Mouse (Mus musculus) gastrocnemius, postnatal 14 days (tissue): ENCODE measurements around the gene Flrt1. TPM values are rescaled to one million over a fixed set of nuclear protein-coding genes. Genes with fewer than 3 reads are reported as not detected.
"Not testable (repeated sequence)": the region's sequence is repeated elsewhere in the genome, so short reads cannot be mapped to it uniquely, and the experiment has no call there.

Source experiments
- DNase-seq: peaks from one replicate; pipeline ENCODE4 v3.0.0; 2021; ENCODE audit warnings: mixed read lengths
- intact Hi-C: fragments of 180-260 bp; cut with DNase I; formaldehyde crosslinking; loops from one replicate; pipeline ENCODE4 v1.15.1; 2025; ENCODE audit warnings: low total_unique reads
- total RNA-seq, 2 experiments: library from RNA; stranded (reverse); gene quantifications; 2 replicates each; pipeline ENCODE4 v1.2.3; 2021

Gene Flrt1
- total RNA-seq, 2 experiments from 2014 or later: 0.27 to 0.51 TPM

DNA sequence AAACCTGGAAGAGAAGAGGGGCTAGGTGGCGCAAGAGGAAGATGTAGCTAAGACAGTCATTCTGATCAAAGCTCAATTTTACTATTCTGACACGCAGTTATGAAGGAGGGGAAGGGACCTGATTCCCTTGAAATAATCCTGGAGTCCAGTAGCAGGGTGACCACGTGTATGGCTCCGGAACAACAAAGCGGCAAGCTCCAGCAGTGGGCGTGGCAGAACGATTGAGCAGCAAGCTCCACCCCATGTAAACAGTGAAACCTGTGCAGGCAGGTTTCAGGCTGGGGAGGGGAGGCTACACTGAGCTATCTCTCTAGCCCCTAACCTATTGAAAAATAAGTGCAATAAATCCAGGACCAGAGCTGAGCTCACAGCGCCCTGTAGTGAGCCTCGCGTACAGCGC lies 30.2 kb downstream of the Flrt1 start:
- intact Hi-C loops, DNase-seq: not testable (repeated sequence)

- DNase-seq: no peak
- intact Hi-C loops: loop anchor here (5.0 kb wide), 1 partner anchor 33 kb away; the partner anchor contains the start of gene Flrt1
Observed at GRCm38 (mm10) chr19:7073997-7074781, 31.3 kb downstream of the Flrt1 start.

GRCm38 (mm10) chr19:7072221-7072620 lies 33.3 kb downstream of the Flrt1 start:
- intact Hi-C loops: loop anchor here (5.0 kb wide), 1 partner anchor 35 kb away; the partner anchor contains the start of gene Flrt1

DNA sequence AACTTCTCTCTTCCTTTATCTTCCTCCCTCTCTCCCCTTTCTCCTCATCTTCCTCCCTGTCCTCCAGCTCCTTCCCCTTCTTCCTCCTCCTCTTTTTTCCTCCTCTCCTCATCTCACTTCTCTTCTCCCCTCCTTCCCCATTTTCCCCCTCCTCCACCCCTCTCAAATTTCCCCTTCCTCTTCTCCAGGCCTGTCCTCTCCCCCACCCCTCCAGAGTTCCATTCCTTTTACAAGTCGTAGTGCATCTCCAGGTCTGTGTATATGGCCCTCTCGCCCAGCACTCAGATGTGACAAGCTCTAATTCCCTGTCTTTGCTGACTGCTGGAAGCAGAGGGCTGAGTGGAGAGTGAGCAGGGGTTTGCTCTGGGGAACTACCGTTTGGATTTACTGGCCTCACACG lies 34.8 kb downstream of the Flrt1 start:
- intact Hi-C loops: loop anchor here (5.0 kb wide), 1 partner anchor 37 kb away; the partner anchor contains the start of gene Flrt1
- DNase-seq: no peak

More at GRCm38 (mm10) chr19:7072221-7072620, 33.3 kb downstream of the Flrt1 start:
- no peak for DNase-seq

- intact Hi-C loops: loop anchor here (5.0 kb wide), 1 partner anchor 37 kb away; the partner anchor contains the start of gene Flrt1
Observed at GRCm38 (mm10) chr19:7069781-7070763, 35.5 kb downstream of the Flrt1 start.

DNA sequence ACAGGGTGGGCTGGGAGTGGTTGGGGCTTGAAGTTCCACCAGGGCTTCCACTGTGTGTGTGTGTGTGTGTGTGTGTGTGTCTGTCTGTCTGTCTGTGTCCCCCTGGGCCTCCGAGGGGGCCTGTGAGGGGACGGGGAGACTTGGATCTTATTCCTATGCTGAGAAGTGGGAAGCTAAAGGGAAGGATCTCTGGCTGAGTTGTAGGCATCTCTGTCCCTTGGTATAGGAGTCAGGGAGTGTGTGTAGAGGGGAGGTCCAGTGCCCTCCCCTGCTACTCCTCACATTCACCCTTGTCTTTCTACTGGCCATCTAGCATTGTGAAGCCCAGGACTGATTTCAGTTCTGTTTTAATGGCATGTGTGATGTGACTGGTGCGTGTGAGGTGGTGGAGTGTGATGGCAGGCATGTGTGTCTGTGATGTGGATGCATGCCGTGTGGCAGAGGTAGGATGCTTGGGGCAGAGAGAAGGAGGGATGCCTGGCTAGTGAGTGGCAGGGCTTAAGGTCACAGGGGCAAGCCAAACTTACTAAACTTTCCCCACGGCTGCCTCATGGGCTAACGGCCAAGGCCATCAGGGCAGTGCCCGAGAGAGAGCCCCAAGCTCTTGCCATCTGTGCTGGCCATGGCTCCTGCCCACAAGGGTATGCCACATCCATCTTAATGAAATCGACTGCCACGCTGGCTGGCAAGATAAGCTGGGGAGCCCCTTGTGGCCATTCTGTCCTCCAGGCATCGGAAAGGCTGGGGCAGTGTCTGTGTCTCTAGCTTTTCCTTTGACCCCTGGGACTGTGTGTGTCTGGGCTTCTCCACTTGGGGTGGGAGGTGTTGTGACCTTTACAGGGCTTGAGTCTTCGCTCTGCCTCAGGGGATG lies 36.6 kb downstream of the Flrt1 start:
- peak; percentile 35 for DNase-seq
- intact Hi-C loops: no loop called here

More at GRCm38 (mm10) chr19:7069781-7070763, 35.5 kb downstream of the Flrt1 start:
- peak; percentile 70 for DNase-seq

- peak; percentile 81 for DNase-seq
- intact Hi-C loops: no loop called here
Observed at GRCm38 (mm10) chr19:7068136-7068535, 37.4 kb downstream of the Flrt1 start.

- intact Hi-C loops: loop anchor here (2.0 kb wide), 1 partner anchor 129 kb away; no protein-coding TSS in a partner anchor
Observed at GRCm38 (mm10) chr19:7067344-7068050, 38.0 kb downstream of the Flrt1 start.

DNA sequence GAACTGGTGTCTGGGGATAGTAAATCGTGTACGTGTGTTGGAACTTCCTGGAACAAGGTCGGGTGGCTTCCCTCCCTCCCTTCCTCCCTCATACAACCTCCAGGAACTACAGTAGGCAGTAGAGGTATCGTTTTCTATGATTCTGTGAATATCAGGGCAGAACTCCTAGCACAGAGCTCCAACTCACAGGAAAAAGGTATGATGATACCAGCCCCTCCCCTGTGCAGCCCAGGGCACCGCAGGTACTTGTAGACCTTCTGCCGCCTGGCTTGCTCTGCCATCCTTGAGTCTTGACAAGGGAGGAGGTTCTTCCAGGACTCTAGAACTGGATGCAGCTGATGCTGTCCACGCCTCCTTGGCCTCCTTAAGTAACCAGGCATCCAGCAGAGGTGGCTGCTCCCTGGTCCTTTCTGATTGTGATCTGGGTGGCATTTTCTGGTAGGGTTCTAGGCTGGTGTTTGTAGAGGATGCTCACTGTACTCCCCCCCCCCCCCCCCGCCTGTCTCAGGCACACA lies 38.6 kb downstream of the Flrt1 start:
- intact Hi-C loops: loop anchor here (2.0 kb wide), 1 partner anchor 130 kb away; no protein-coding TSS in a partner anchor
- no peak for DNase-seq

More at GRCm38 (mm10) chr19:7067344-7068050, 38.0 kb downstream of the Flrt1 start:
- DNase-seq: no peak

GRCm38 (mm10) chr19:7066034-7066827 lies 39.3 kb downstream of the Flrt1 start:
- peak; percentile 74 for DNase-seq
- intact Hi-C loops: loop anchor here (2.0 kb wide), 1 partner anchor 131 kb away; no protein-coding TSS in a partner anchor

DNA sequence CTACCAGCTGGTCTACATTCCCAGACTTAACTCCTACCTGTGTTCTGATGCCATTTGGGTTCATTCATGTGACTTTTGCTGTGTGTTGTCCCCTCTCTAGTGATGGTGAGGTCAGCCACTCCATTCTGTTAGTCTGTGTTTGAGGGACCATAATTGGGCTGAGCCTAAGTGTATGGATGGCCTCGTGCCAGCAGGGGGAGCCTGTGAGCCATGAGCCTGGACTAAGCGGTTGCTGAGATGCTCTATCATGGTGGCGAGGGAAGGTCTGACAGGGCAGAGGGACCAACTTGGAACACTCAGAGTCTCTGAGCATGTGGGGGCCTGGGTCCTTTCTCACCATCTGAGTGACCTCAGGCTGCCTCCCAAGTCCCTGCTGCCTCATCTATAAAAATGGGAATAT lies 41.0 kb downstream of the Flrt1 start:
- intact Hi-C loops: no loop called here
- DNase-seq: peak; percentile 86

- peak; percentile 35 for DNase-seq
- intact Hi-C loops: no loop called here
Observed at GRCm38 (mm10) chr19:7062916-7063315, 42.6 kb downstream of the Flrt1 start.

DNA sequence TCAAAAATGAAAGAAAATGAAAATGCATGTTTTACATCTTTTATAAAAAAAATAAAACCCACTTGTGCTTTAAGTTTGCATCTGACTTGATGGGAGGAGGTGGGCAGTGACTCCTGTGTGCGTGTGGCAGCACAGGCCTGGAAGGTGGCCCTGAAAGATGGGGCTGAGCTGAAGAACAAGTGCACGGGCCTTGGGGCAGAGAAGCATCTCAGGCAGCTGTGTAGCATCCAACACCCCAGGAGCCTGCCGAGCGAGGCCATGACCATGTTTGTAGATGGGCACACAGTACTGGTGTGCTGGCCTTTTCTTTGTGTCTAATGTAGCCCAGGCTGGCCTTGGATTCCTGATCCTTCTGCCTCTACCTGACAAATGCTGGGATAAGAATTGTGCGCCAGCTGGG lies 43.4 kb downstream of the Flrt1 start:
- intact Hi-C loops: no loop called here
- no peak for DNase-seq

- DNase-seq: no peak
- intact Hi-C loops: no loop called here
Observed at GRCm38 (mm10) chr19:7058541-7058940, 47.0 kb downstream of the Flrt1 start.

DNA sequence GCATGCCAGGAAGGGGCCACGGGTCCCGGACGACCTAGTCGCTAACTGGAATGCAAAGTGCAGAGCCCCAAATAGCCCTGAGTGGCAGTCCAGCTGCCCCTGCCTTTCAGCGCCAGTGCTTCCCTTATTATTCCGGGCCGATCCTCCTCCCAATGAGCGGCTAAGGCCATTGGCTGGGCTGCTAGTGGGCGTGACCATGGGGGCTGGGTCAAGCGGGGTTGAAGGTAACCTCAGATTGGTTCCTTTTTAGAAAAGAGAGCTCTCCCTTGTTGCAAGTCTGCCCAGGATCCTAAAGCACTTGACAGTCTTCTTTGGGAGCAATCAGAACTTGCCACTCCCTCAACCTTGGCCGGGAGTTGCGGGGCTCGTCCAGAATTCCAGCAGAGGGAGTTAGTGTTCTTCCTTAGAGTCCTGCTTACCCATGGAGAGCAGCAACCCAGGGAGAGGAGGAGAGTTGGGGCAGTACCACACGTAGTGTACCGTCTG lies 47.8 kb downstream of the Flrt1 start:
- peak; percentile 91 for DNase-seq
- intact Hi-C loops: no loop called here

- no peak for DNase-seq
- intact Hi-C loops: no loop called here
Observed at GRCm38 (mm10) chr19:7057126-7057721, 48.3 kb downstream of the Flrt1 start.
